Mouse (Mus musculus) small intestine, adult 2 months (tissue): ENCODE results near the gene Rps18.

Source experiments
- CTCF ChIP-seq: fragments of 200-500 bp; IDR thresholded peaks from 2 replicates; pipeline ENCODE4 v1.5.1; 2012; ENCODE audit warnings: low read depth, mild to moderate bottlenecking, control low read depth, inconsistent platforms, low read length, moderate library complexity, mixed read lengths; ENCODE audit not compliant: insufficient replicate concordance, insufficient read length; ENCODE audit errors: extremely low read depth
- POLR2A ChIP-seq: fragments of 200-500 bp; IDR thresholded peaks from 2 replicates; pipeline ENCODE4 v1.6.1; 2012; ENCODE audit warnings: low read depth, mild to moderate bottlenecking, control low read depth, inconsistent platforms, low read length, moderate library complexity

DNA sequence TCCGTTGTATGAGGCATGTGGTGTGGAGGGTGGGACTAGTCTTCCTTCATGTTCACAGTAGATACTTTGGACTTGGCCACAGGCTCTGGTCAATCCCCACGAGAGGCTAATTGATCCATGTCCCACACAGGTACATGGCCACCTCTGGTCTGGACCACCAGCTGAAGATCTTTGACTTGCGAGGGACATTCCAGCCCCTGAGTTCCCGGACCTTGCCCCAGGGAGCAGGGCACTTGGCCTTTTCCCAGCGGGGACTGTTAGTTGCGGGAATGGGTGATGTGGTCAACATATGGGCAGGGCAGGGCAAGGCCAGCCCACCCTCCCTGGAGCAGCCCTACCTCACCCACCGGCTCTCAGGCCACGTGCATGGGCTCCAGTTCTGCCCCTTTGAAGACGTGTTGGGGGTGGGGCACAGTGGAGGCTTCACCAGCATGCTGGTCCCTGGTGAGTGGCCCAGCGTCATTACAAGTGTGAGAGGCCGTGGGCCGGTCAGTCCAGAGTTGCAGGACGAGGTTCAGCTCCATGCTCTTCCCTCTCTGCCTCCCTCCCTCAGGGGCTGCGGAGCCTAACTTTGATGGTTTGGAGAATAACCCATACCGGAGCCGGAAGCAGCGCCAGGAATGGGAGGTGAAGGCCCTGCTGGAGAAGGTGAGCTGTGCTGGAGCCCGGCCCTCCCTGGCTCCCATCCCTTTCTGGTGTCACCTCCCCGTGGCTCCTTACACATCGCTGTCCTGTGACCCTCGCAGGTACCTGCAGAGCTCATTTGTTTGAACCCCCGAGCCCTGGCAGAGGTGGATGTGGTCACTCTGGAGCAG lies 7.5 kb downstream of the Rps18 start:
- TF ChIP-seq CTCF (no peak), POLR2A (no peak)
